In the genomic region with DNA sequence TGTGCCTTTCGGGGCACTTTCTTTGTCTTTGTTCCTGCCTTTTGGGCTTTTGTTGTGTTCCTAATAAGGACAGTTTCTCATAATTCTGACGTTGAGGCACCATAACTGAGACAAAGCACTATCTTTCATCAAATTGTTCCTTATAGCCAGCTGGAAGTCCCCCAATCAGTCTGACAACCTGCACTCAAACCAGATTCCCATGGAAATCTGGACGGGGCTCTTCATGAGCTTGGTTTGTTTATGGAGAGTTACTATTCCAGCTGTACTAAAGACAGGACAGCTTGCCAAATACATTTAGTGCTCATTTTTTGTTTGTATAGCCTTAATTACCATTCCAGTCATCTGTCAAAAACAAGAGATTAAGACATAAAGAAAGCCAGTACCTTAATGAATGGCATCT, we compare ENCODE assay signal across 21 mouse cellular contexts.
DNase-seq lines count a peak whose midpoint lies in the region; ATAC-seq and TF ChIP-seq lines count a peak whose summit lies in the region.
"Had no signal": no experiment of that assay in that cellular context is flagged by ENCODE, and none has a peak within 500 bp of the region (broad histone marks: within the 10 kb centered on the region; RNA-seq: fewer than 3 reads in every experiment).

No protein-coding gene starts in this region.

- 55% methylated on average over 3 of the region's 3 CpGs for WGBS in heart, adult 2 months
- WGBS in heart, embryonic 12.5 days = 61% methylated on average over 3 of the region's 3 CpGs
- 62% methylated on average over 3 of the region's 3 CpGs for WGBS in liver, postnatal 0 days (ENCODE audit: insufficient replicate concordance)
- WGBS in liver, embryonic 11.5 days = 63% methylated on average over 3 of the region's 3 CpGs
- 34% methylated on average over 3 of the region's 3 CpGs for WGBS in lung, postnatal 0 days
- 69% methylated on average over 3 of the region's 3 CpGs for WGBS in forebrain, embryonic 11.5 days

- intact Hi-C loops in heart, adult 2 months (cut with DNase I) = no loop called here

- no peak for TF ChIP-seq CTCF in heart, adult 2 months (IDR thresholded peaks at IDR 0.05)
- no peak for TF ChIP-seq CTCF in liver, postnatal 0 days (IDR thresholded peaks at IDR 0.05; ENCODE audit: low read depth)
- no peak for TF ChIP-seq CTCF in lung, postnatal 0 days (IDR thresholded peaks at IDR 0.05)

- H3K9me3 ChIP-seq in heart, embryonic 12.5 days (replicated peaks) = no peaks in the 10 kb centered on the region
- H3K9me3 ChIP-seq in liver, postnatal 0 days (ENCODE audit: low read length) = no peaks in the 10 kb centered on the region
- no peaks in the 10 kb centered on the region for H3K9me3 ChIP-seq in liver, embryonic 11.5 days (ENCODE audit: control insufficient read depth, low read length)
- H3K9me3 ChIP-seq in lung, postnatal 0 days (ENCODE audit: low read length) = no peaks in the 10 kb centered on the region
- H3K9me3 ChIP-seq in forebrain, embryonic 11.5 days (ENCODE audit: control insufficient read depth, low read length) = no peaks in the 10 kb centered on the region
- H3K9me3 ChIP-seq: embryonic facial prominence, embryonic 15.5 days; forebrain, embryonic 10.5 days; forebrain, embryonic 15.5 days; heart, embryonic 10.5 days; heart, embryonic 15.5 days had no signal

- no peak overlapping the region for H3K9ac ChIP-seq in heart, adult 2 months (ENCODE audit: low read depth, low read length)
- no peak overlapping the region for H3K9ac ChIP-seq in heart, embryonic 12.5 days
- no peak overlapping the region for H3K9ac ChIP-seq in liver, postnatal 0 days (replicated peaks)
- no peak overlapping the region for H3K9ac ChIP-seq in liver, embryonic 11.5 days (ENCODE audit: low read depth, low read length)
- H3K9ac ChIP-seq in lung, postnatal 0 days (replicated peaks; ENCODE audit: low read depth) = no peak overlapping the region
- H3K9ac ChIP-seq in forebrain, embryonic 11.5 days (ENCODE audit: low read length) = no peak overlapping the region
- H3K9ac ChIP-seq: embryonic facial prominence, embryonic 15.5 days; forebrain, embryonic 15.5 days; heart, embryonic 15.5 days; hindbrain, embryonic 14.5 days had no signal

- DNase-seq in heart, adult 2 months = no peak
- DNase-seq in liver, postnatal 0 days = no peak
- DNase-seq in liver, embryonic 11.5 days (ENCODE audit: low spot score) = no peak
- DNase-seq in lung, postnatal 0 days (ENCODE audit: low spot score) = peak; percentile 78
- DNase-seq in lung, adult 18-20 months = no peak
- DNase-seq in forebrain, embryonic 11.5 days (ENCODE audit: low spot score) = no peak
- DNase-seq: adrenal gland, postnatal 10 days; cerebellum, adult 11-12 months; cerebellum, adult 9-11 months; cerebellum, postnatal 36 days; gastrocnemius, postnatal 36 days; heart, adult 11 months; heart, postnatal 14 days had no signal

- H3K36me3 ChIP-seq in heart, adult 2 months (ENCODE audit: control insufficient read depth, insufficient read depth, low read length) = no peaks in the 10 kb centered on the region
- H3K36me3 ChIP-seq in heart, embryonic 12.5 days = no peaks in the 10 kb centered on the region
- no peaks in the 10 kb centered on the region for H3K36me3 ChIP-seq in liver, postnatal 0 days (replicated peaks; ENCODE audit: insufficient read depth, low read length)
- no peaks in the 10 kb centered on the region for H3K36me3 ChIP-seq in liver, embryonic 11.5 days (ENCODE audit: control insufficient read depth, insufficient read depth, low read length)
- H3K36me3 ChIP-seq in lung, postnatal 0 days (ENCODE audit: insufficient read depth, low read length) = no peaks in the 10 kb centered on the region
- no peaks in the 10 kb centered on the region for H3K36me3 ChIP-seq in forebrain, embryonic 11.5 days (ENCODE audit: control insufficient read depth, insufficient read depth, low read length)
- H3K36me3 ChIP-seq: embryonic facial prominence, embryonic 15.5 days; forebrain, embryonic 10.5 days; forebrain, embryonic 15.5 days; heart, embryonic 10.5 days; heart, embryonic 15.5 days had no signal

- no peak for TF ChIP-seq POLR2A in heart, adult 2 months (IDR thresholded peaks at IDR 0.05; ENCODE audit: insufficient read depth, low read depth, low read length)

- H3K4me3 ChIP-seq in heart, adult 2 months = peak overlapping the region; percentile 16; the same call in 1 of the 2 replicates
- H3K4me3 ChIP-seq in heart, embryonic 12.5 days = no peak overlapping the region
- H3K4me3 ChIP-seq in liver, postnatal 0 days (ENCODE audit: low read depth, low read length) = no peak overlapping the region
- H3K4me3 ChIP-seq in liver, embryonic 11.5 days (ENCODE audit: low read depth, low read length) = no peak overlapping the region
- no peak overlapping the region for H3K4me3 ChIP-seq in lung, postnatal 0 days (ENCODE audit: low read depth, low read length)
- H3K4me3 ChIP-seq in forebrain, embryonic 11.5 days (ENCODE audit: low read depth, low read length) = no peak overlapping the region
- H3K4me3 ChIP-seq: embryonic facial prominence, embryonic 15.5 days; erythroblast, embryonic 14.5 days; forebrain, embryonic 10.5 days; forebrain, embryonic 15.5 days; heart, embryonic 10.5 days; heart, embryonic 15.5 days had no signal

- no peak for TF ChIP-seq EP300 in heart, adult 2 months (IDR thresholded peaks at IDR 0.05; ENCODE audit: insufficient read depth, low read depth, low read length)
- 0 out of 2 replicates have a peak, but pooled peaks have one; percentile 15 for TF ChIP-seq EP300 in liver, postnatal 0 days (IDR thresholded peaks at IDR 0.05; ENCODE audit: low read depth)
- TF ChIP-seq EP300 in lung, postnatal 0 days (IDR thresholded peaks at IDR 0.05) = peak; percentile 39

- ATAC-seq in heart, embryonic 12.5 days (ENCODE audit: insufficient number of reproducible peaks, low FRiP score) = no peak
- no peak for ATAC-seq in liver, postnatal 0 days
- no peak for ATAC-seq in liver, embryonic 11.5 days (replicated peaks; ENCODE audit: low FRiP score)
- peak; percentile 60 for ATAC-seq in lung, postnatal 0 days
- no peak for ATAC-seq in forebrain, embryonic 11.5 days (replicated peaks; ENCODE audit: low FRiP score)
- ATAC-seq: forebrain, embryonic 15.5 days had no signal

- no peak overlapping the region for H3K4me2 ChIP-seq in heart, embryonic 12.5 days
- no peak overlapping the region for H3K4me2 ChIP-seq in liver, postnatal 0 days (ENCODE audit: low read depth, low read length)
- no peak overlapping the region for H3K4me2 ChIP-seq in liver, embryonic 11.5 days
- no peak overlapping the region for H3K4me2 ChIP-seq in lung, postnatal 0 days (replicated peaks; ENCODE audit: low read depth, low read length)
- no peak overlapping the region for H3K4me2 ChIP-seq in forebrain, embryonic 11.5 days (ENCODE audit: low read depth, low read length, severe bottlenecking)
- H3K4me2 ChIP-seq: embryonic facial prominence, embryonic 15.5 days; forebrain, embryonic 15.5 days; heart, embryonic 15.5 days; hindbrain, embryonic 14.5 days had no signal

- H3K79me2 ChIP-seq in heart, adult 2 months (replicated peaks; ENCODE audit: control insufficient read depth, insufficient read depth, low read length) = no peaks in the 10 kb centered on the region

- peaks cover under 1% of the 10 kb centered on the region; the same call in 1 of the 2 replicates for H3K4me1 ChIP-seq in heart, adult 2 months (ENCODE audit: control insufficient read depth, insufficient read depth, low read length)
- H3K4me1 ChIP-seq in heart, embryonic 12.5 days (replicated peaks) = peaks cover 18% of the 10 kb centered on the region
- H3K4me1 ChIP-seq in liver, postnatal 0 days (ENCODE audit: insufficient read depth) = no peaks in the 10 kb centered on the region
- H3K4me1 ChIP-seq in liver, embryonic 11.5 days (replicated peaks; ENCODE audit: control insufficient read depth, insufficient read depth, low read length) = no peaks in the 10 kb centered on the region
- no peaks in the 10 kb centered on the region for H3K4me1 ChIP-seq in lung, postnatal 0 days (ENCODE audit: insufficient read depth, low read depth, low read length)
- H3K4me1 ChIP-seq in forebrain, embryonic 11.5 days (replicated peaks; ENCODE audit: control insufficient read depth, insufficient read depth, low read length) = no peaks in the 10 kb centered on the region
- H3K4me1 ChIP-seq: embryonic facial prominence, embryonic 15.5 days; forebrain, embryonic 10.5 days; forebrain, embryonic 15.5 days; heart, embryonic 10.5 days had no signal

- peak overlapping the region; percentile 73 for H3K27ac ChIP-seq in heart, adult 2 months
- H3K27ac ChIP-seq in heart, embryonic 12.5 days (ENCODE audit: poor library complexity, severe bottlenecking) = no peak overlapping the region
- H3K27ac ChIP-seq in liver, postnatal 0 days (ENCODE audit: low read depth) = no peak overlapping the region
- H3K27ac ChIP-seq in liver, embryonic 11.5 days (ENCODE audit: low read depth, low read length) = no peak overlapping the region
- H3K27ac ChIP-seq in lung, postnatal 0 days (ENCODE audit: low read length) = no peak overlapping the region
- H3K27ac ChIP-seq in forebrain, embryonic 11.5 days (ENCODE audit: low read depth, low read length) = no peak overlapping the region
- H3K27ac ChIP-seq: embryonic facial prominence, embryonic 15.5 days; forebrain, embryonic 10.5 days; forebrain, embryonic 15.5 days; heart, embryonic 10.5 days; heart, embryonic 15.5 days; hindbrain, embryonic 14.5 days had no signal

- no peaks in the 10 kb centered on the region for H3K27me3 ChIP-seq in heart, adult 2 months (ENCODE audit: control insufficient read depth, insufficient read depth, low read length)
- no peaks in the 10 kb centered on the region; the same call in 1 of the 2 replicates for H3K27me3 ChIP-seq in heart, embryonic 12.5 days (replicated peaks)
- H3K27me3 ChIP-seq in liver, postnatal 0 days (ENCODE audit: insufficient read depth, low read length) = no peaks in the 10 kb centered on the region
- H3K27me3 ChIP-seq in liver, embryonic 11.5 days (replicated peaks; ENCODE audit: control insufficient read depth, insufficient read depth, low read length) = no peaks in the 10 kb centered on the region
- H3K27me3 ChIP-seq in lung, postnatal 0 days (replicated peaks; ENCODE audit: insufficient read depth, low read length) = no peaks in the 10 kb centered on the region
- H3K27me3 ChIP-seq in forebrain, embryonic 11.5 days (ENCODE audit: control insufficient read depth, insufficient read depth, low read length) = no peaks in the 10 kb centered on the region
- H3K27me3 ChIP-seq: embryonic facial prominence, embryonic 15.5 days; forebrain, embryonic 15.5 days; heart, embryonic 15.5 days had no signal
